Mouse (Mus musculus) CH12.LX (cell line): ENCODE measurements around the gene Gm39566. TPM values are rescaled to one million over a fixed set of nuclear protein-coding genes. Genes with fewer than 3 reads are reported as not detected.
A peak's percentile ranks its signal among the peaks of the same experiment; 100 is the strongest.

ENCODE experiments used
- DNase-seq: peaks from one replicate; pipeline ENCODE4 v3.0.0-alpha.2; 2013; ENCODE audit errors: extremely low read depth
- H3K27ac ChIP-seq: 2 replicates; pipeline ENCODE4 v1.5.1; 2012; ENCODE audit warnings: low read depth, mild to moderate bottlenecking, control low read depth, moderate library complexity; ENCODE audit not compliant: insufficient read depth
- H3K27me3 ChIP-seq: replicated peaks from 2 replicates; pipeline ENCODE3; 2012; ENCODE audit warnings: inconsistent platforms
- H3K36me3 ChIP-seq, 2 experiments: replicated peaks in 1 of 2; 2 replicates each; pipeline versions ENCODE3 to v1.6.1; 2012; ENCODE audit warnings: inconsistent platforms in 1 of 2, low read length in 1 of 2, mild to moderate bottlenecking in 1 of 2, mixed read lengths in 1 of 2, moderate library complexity in 1 of 2; ENCODE audit not compliant: control insufficient read depth in 1 of 2, insufficient read depth in 1 of 2
- H3K4me1 ChIP-seq, 2 experiments: 2 replicates each; pipeline ENCODE4 v1.6.1; 2012; ENCODE audit warnings: inconsistent platforms in 1 of 2, moderate library complexity in 1 of 2; ENCODE audit not compliant: insufficient read depth in 2 of 2, control insufficient read depth in 1 of 2
- H3K4me2 ChIP-seq: 2 replicates; pipeline ENCODE4 v1.6.1; 2012; ENCODE audit warnings: low read depth, mild to moderate bottlenecking, control low read depth; ENCODE audit not compliant: poor library complexity, insufficient read depth, severe bottlenecking
- H3K4me3 ChIP-seq, 3 experiments: fragments of 150-350 bp in 1 of 3; sonication (generic) in 1 of 3; replicated peaks in 1 of 3; 2 replicates each; pipeline versions ENCODE3 to v1.5.1; 2011 to 2012; ENCODE audit warnings: low read depth in 2 of 3, low read length in 2 of 3, mild to moderate bottlenecking in 2 of 3, moderate library complexity in 2 of 3, control low read depth in 1 of 3, improper control_type of control experiment in 1 of 3, inconsistent platforms in 1 of 3, mixed read lengths in 1 of 3; ENCODE audit not compliant: poor library complexity in 1 of 3
- H3K79me2 ChIP-seq: replicated peaks from 2 replicates; pipeline ENCODE4 v1.6.1; 2012; ENCODE audit warnings: mild to moderate bottlenecking, moderate library complexity; ENCODE audit not compliant: control insufficient read depth, poor library complexity, insufficient read depth, severe bottlenecking; ENCODE audit errors: extremely low read depth
- H3K9ac ChIP-seq: 2 replicates; pipeline ENCODE4 v1.6.1; 2012; ENCODE audit warnings: low read depth, mild to moderate bottlenecking, control low read depth, moderate library complexity; ENCODE audit not compliant: insufficient read depth
- H3K9me3 ChIP-seq: replicated peaks from 2 replicates; pipeline ENCODE3; 2012; ENCODE audit warnings: low read length, inconsistent platforms, mixed read lengths
- BHLHE40 ChIP-seq: IDR thresholded peaks from 2 replicates; pipeline ENCODE4 v1.6.1; 2011; ENCODE audit warnings: mild to moderate bottlenecking, low read depth, low read length, improper control_type of control experiment
- CHD1 ChIP-seq: IDR thresholded peaks from 2 replicates; pipeline ENCODE4 v1.6.1; 2012; ENCODE audit warnings: low read depth, low read length, improper control_type of control experiment, inconsistent platforms
- CHD2 ChIP-seq: IDR thresholded peaks from 2 replicates; pipeline ENCODE4 v1.6.1; 2011; ENCODE audit warnings: low read length, improper control_type of control experiment
- ELF1 ChIP-seq: IDR thresholded peaks from 2 replicates; pipeline ENCODE4 v1.6.1; 2014; ENCODE audit warnings: low read depth, mild to moderate bottlenecking, inconsistent platforms, low read length, improper control_type of control experiment
- EP300 ChIP-seq: IDR thresholded peaks from 2 replicates; pipeline ENCODE4 v1.6.1; 2011; ENCODE audit warnings: low read length, improper control_type of control experiment
- ETS1 ChIP-seq: conservative IDR thresholded peaks from 2 replicates; pipeline ENCODE4 v1.6.1; 2012; ENCODE audit warnings: low read depth, mild to moderate bottlenecking, inconsistent platforms, low read length, improper control_type of control experiment, moderate library complexity
- GABPA ChIP-seq: IDR thresholded peaks from 2 replicates; pipeline ENCODE4 v1.6.1; 2012; ENCODE audit warnings: low read depth, low read length, improper control_type of control experiment, inconsistent platforms; ENCODE audit not compliant: insufficient replicate concordance
- HCFC1 ChIP-seq: IDR thresholded peaks from 2 replicates; pipeline ENCODE4 v1.6.1; 2012; ENCODE audit warnings: low read depth, mild to moderate bottlenecking, inconsistent platforms, low read length, improper control_type of control experiment
- JUN ChIP-seq: IDR thresholded peaks from 2 replicates; pipeline ENCODE4 v1.6.1; 2011; ENCODE audit warnings: low read depth, mild to moderate bottlenecking, low read length, improper control_type of control experiment, moderate library complexity; ENCODE audit not compliant: insufficient read depth
- JUND ChIP-seq: conservative IDR thresholded peaks from 2 replicates; pipeline ENCODE4 v1.6.1; 2011; ENCODE audit warnings: low read depth, low read length, improper control_type of control experiment
- KAT2A ChIP-seq: IDR thresholded peaks from 2 replicates; pipeline ENCODE4 v1.6.1; 2012; ENCODE audit warnings: low read length, improper control_type of control experiment, inconsistent platforms; ENCODE audit not compliant: insufficient replicate concordance
- MAFK ChIP-seq: IDR thresholded peaks from 2 replicates; pipeline ENCODE4 v1.6.1; 2011; ENCODE audit warnings: low read length, improper control_type of control experiment; ENCODE audit not compliant: insufficient replicate concordance
- MAX ChIP-seq: IDR thresholded peaks from 2 replicates; pipeline ENCODE4 v1.6.1; 2011; ENCODE audit warnings: low read length, improper control_type of control experiment
- MXI1 ChIP-seq: IDR thresholded peaks from 2 replicates; pipeline ENCODE4 v1.6.1; 2011; ENCODE audit warnings: mild to moderate bottlenecking, low read depth, low read length, improper control_type of control experiment
- NELFE ChIP-seq: IDR thresholded peaks from 2 replicates; pipeline ENCODE4 v1.6.1; 2011; ENCODE audit warnings: low read depth, low read length, improper control_type of control experiment
- NRF1 ChIP-seq: IDR thresholded peaks from 2 replicates; pipeline ENCODE4 v1.6.1; 2014; ENCODE audit warnings: low read depth, mild to moderate bottlenecking, inconsistent platforms, low read length, improper control_type of control experiment, moderate library complexity
- PAX5 ChIP-seq: IDR thresholded peaks from 2 replicates; pipeline ENCODE4 v1.6.1; 2012; ENCODE audit warnings: low read length, inconsistent platforms, mixed read lengths
- RCOR1 ChIP-seq: conservative IDR thresholded peaks from 2 replicates; pipeline ENCODE4 v1.6.1; 2012; ENCODE audit warnings: low read depth, mild to moderate bottlenecking, inconsistent platforms, low read length, improper control_type of control experiment
- SIN3A ChIP-seq: IDR thresholded peaks from 2 replicates; pipeline ENCODE4 v1.6.1; 2012; ENCODE audit warnings: low read length, improper control_type of control experiment, inconsistent platforms
- SMC3 ChIP-seq: IDR thresholded peaks from 2 replicates; pipeline ENCODE4 v1.6.1; 2011; ENCODE audit warnings: low read depth, low read length, improper control_type of control experiment
- UBTF ChIP-seq: IDR thresholded peaks from 2 replicates; pipeline ENCODE4 v1.6.1; 2012; ENCODE audit warnings: low read depth, mild to moderate bottlenecking, inconsistent platforms, low read length, improper control_type of control experiment, moderate library complexity
- ZKSCAN1 ChIP-seq: IDR thresholded peaks from 2 replicates; pipeline ENCODE4 v1.6.1; 2012; ENCODE audit warnings: low read depth, inconsistent platforms, low read length, improper control_type of control experiment, borderline replicate concordance
- ZMIZ1 ChIP-seq: IDR thresholded peaks from 2 replicates; pipeline ENCODE4 v1.6.1; 2012; ENCODE audit warnings: low read depth, mild to moderate bottlenecking, inconsistent platforms, low read length, improper control_type of control experiment
- ZNF384 ChIP-seq: IDR thresholded peaks from 2 replicates; pipeline ENCODE4 v1.6.1; 2012; ENCODE audit warnings: low read depth, low read length, improper control_type of control experiment, inconsistent platforms
- dilution Hi-C: fragments of 300-500 bp; cut with MboI; formaldehyde crosslinking; loops from 2 replicates; pipeline ENCODE4 v1.14.3; 2020; ENCODE audit warnings: low sequenced_read_pairs; ENCODE audit not compliant: extremely low pct_unique_long_range_greater_than_20kb, extremely low pct_ligation_motif_present
- in situ Hi-C: fragments of 300-500 bp; cut with MboI; formaldehyde crosslinking; loops from 3 replicates; pipeline ENCODE4 v1.14.3; 2019; ENCODE audit warnings: low sequenced_read_pairs, low pct_ligation_motif_present, low pct_unique_long_range_greater_than_20kb, mixed read lengths
- polyA plus RNA-seq: library from polyadenylated mRNA; unstranded; fragments of >175 nt; gene quantifications from 2 replicates; pipeline ENCODE4 v1.2.1, GENCODE M21; 2012; ENCODE audit warnings: low read depth; ENCODE audit not compliant: insufficient read length
- total RNA-seq, 2 experiments: library from RNA; depleted of rRNA; stranded (reverse); fragments of 300-350 nt in 1 of 2; fragments of >200 nt in 1 of 2; gene quantifications; 2 replicates each; pipeline ENCODE4 v1.2.3; 2012 to 2014

The Gm39566 gene
- total and polyA plus RNA-seq, 3 experiments: not detected

GRCm38 (mm10) chr11:69766872-69767624 is 48.0 kb downstream of the Gm39566 start:
- H3K4me2 ChIP-seq: peak overlapping the region; percentile 44
- peak overlapping the region in 2 of 3 experiments; percentile 72 to 81 for H3K4me3 ChIP-seq
- peaks cover 13 to 21% of the 10 kb centered on the region in 2 experiments for H3K4me1 ChIP-seq
- dilution Hi-C loops (no loop called here), in situ Hi-C loops (no loop called here)
- no peak for DNase-seq
- peak overlapping the region; percentile 92; the same call in 1 of the 2 replicates for H3K9ac ChIP-seq
- H3K79me2 ChIP-seq: no peaks in the 10 kb centered on the region; the same call in 1 of the 2 replicates
- no peaks in the 10 kb centered on the region for H3K9me3 ChIP-seq
- no peaks in the 10 kb centered on the region for H3K36me3 ChIP-seq
- no peak overlapping the region for H3K27ac ChIP-seq
- TF ChIP-seq GABPA (no peak), MXI1 (no peak), RCOR1 (no peak), MAX (no peak), ZNF384 (no peak), ETS1 (no peak), SIN3A (no peak), BHLHE40 (no peak), JUND (no peak), CHD1 (no peak), UBTF (no peak), ZKSCAN1 (no peak), MAFK (no peak), EP300 (no peak), NELFE (no peak), SMC3 (no peak), ELF1 (no peak), JUN (no peak)
- peaks cover 4% of the 10 kb centered on the region for H3K27me3 ChIP-seq

- Histone ChIP-seq H3K4me1 (peaks cover 13 to 21% of the 10 kb centered on the region in 2 experiments), H3K27me3 (peaks cover 4% of the 10 kb centered on the region), H3K79me2 (no peaks in the 10 kb centered on the region; the same call in 1 of the 2 replicates), H3K9me3 (no peaks in the 10 kb centered on the region), H3K4me2 (peak overlapping the region; percentile 44), H3K27ac (no peak overlapping the region), H3K9ac (peak overlapping the region; percentile 92), H3K36me3 (no peaks in the 10 kb centered on the region), H3K4me3 (peak overlapping the region; percentile 69 to 81 (median 72))
- in situ Hi-C loops (no loop called here), dilution Hi-C loops (no loop called here)
- DNase-seq: no peak
- TF ChIP-seq UBTF (no peak), ELF1 (no peak), NRF1 (0 out of 2 replicates have a peak, but pooled peaks have one; percentile 27), SIN3A (no peak), CHD1 (no peak), EP300 (no peak), CHD2 (0 out of 2 replicates have a peak, but pooled peaks have one; percentile 53), BHLHE40 (no peak), MAFK (no peak), HCFC1 (no peak), ZMIZ1 (no peak), MXI1 (no peak), KAT2A (no peak), ETS1 (no peak), GABPA (no peak), ZNF384 (no peak), PAX5 (no peak)
Measured at GRCm38 (mm10) chr11:69766126-69766609, 48.9 kb downstream of the Gm39566 start.
